ENCODE assay signal across 21 mouse cellular contexts in the genomic region with DNA sequence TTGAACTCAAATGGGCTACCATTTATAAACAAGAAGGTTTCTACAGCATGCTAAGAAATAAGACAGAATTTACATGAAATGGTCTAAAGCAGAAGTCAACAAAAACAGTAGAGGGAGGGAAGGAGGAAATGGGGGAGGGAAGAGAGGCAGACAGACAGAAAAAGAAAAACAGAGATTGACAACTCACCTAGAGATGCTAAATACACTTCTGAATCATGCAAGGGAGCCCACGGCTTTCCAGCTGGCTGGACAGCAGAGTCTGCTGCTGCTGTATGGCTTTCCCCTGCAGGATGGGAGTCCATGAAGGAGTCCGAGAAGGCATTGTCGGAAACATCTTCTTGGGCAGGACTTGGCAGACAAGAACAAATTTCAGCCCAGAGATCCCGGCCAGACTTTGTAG. TPM values are rescaled to one million over a fixed set of nuclear protein-coding genes. Genes with fewer than 3 reads are reported as not detected.
DNase-seq lines count a peak whose midpoint lies in the region; ATAC-seq and TF ChIP-seq lines count a peak whose summit lies in the region.
"Had no signal": no experiment of that assay in that cellular context is flagged by ENCODE, and none has a peak within 500 bp of the region (broad histone marks: within the 10 kb centered on the region; RNA-seq: fewer than 3 reads in every experiment).

No protein-coding gene starts in this region.

- no peaks in the 10 kb centered on the region for H3K27me3 ChIP-seq in heart, embryonic 10.5 days (ENCODE audit: insufficient read depth, poor library complexity, severe bottlenecking)
- H3K27me3 ChIP-seq in heart, adult 2 months (ENCODE audit: control insufficient read depth, insufficient read depth, low read length), result no peaks in the 10 kb centered on the region
- no peaks in the 10 kb centered on the region for H3K27me3 ChIP-seq in liver, embryonic 13.5 days
- H3K27me3 ChIP-seq in liver, embryonic 11.5 days (replicated peaks; ENCODE audit: control insufficient read depth, insufficient read depth, low read length), result no peaks in the 10 kb centered on the region
- peaks cover 4% of the 10 kb centered on the region; the same call in 1 of the 2 replicates for H3K27me3 ChIP-seq in liver, embryonic 15.5 days
- peaks cover 6% of the 10 kb centered on the region; the same call in 1 of the 2 replicates for H3K27me3 ChIP-seq in liver, embryonic 12.5 days (replicated peaks)
- no peaks in the 10 kb centered on the region for H3K27me3 ChIP-seq in midbrain, embryonic 11.5 days (ENCODE audit: control insufficient read depth, insufficient read depth, low read length)
- no peaks in the 10 kb centered on the region for H3K27me3 ChIP-seq in midbrain, embryonic 15.5 days (replicated peaks)
- H3K27me3 ChIP-seq: Patski had no signal

- 89% methylated on average over 4 of the region's 4 CpGs for WGBS in heart, embryonic 10.5 days
- WGBS in heart, adult 2 months, result 91% methylated on average over 4 of the region's 4 CpGs
- 87% methylated on average over 4 of the region's 4 CpGs for WGBS in liver, embryonic 13.5 days (ENCODE audit: insufficient replicate concordance)
- 89% methylated on average over 4 of the region's 4 CpGs for WGBS in liver, embryonic 11.5 days
- 89% methylated on average over 4 of the region's 4 CpGs for WGBS in liver, embryonic 15.5 days (ENCODE audit: insufficient replicate concordance)
- WGBS in liver, embryonic 12.5 days (ENCODE audit: insufficient replicate concordance), result 89% methylated on average over 4 of the region's 4 CpGs
- 92% methylated on average over 4 of the region's 4 CpGs for WGBS in midbrain, embryonic 11.5 days
- 93% methylated on average over 4 of the region's 4 CpGs for WGBS in midbrain, embryonic 15.5 days

- no peak for ATAC-seq in liver, embryonic 13.5 days (ENCODE audit: low read depth)
- ATAC-seq in liver, embryonic 11.5 days (replicated peaks; ENCODE audit: low FRiP score), result no peak
- ATAC-seq in liver, embryonic 15.5 days (ENCODE audit: insufficient read depth), result no peak
- no peak for ATAC-seq in liver, embryonic 12.5 days
- ATAC-seq in midbrain, embryonic 11.5 days (ENCODE audit: low FRiP score), result no peak
- no peak for ATAC-seq in midbrain, embryonic 15.5 days (replicated peaks)
- ATAC-seq: activated CD4-positive, CD25-positive, alpha-beta regulatory T cell, adult 4 months; CD4-positive, CD25-positive, alpha-beta regulatory T cell, adult 4 months; Patski had no signal

- no peak for TF ChIP-seq POLR2A in heart, adult 2 months (IDR thresholded peaks at IDR 0.05; ENCODE audit: insufficient read depth, low read depth, low read length)

- H3K27ac ChIP-seq in heart, embryonic 10.5 days, result no peak overlapping the region
- H3K27ac ChIP-seq in heart, adult 2 months, result no peak overlapping the region
- H3K27ac ChIP-seq in liver, embryonic 13.5 days, result peak overlapping the region; percentile 58
- no peak overlapping the region for H3K27ac ChIP-seq in liver, embryonic 11.5 days (ENCODE audit: low read depth, low read length)
- no peak overlapping the region for H3K27ac ChIP-seq in liver, embryonic 15.5 days (replicated peaks)
- H3K27ac ChIP-seq in liver, embryonic 12.5 days, result no peak overlapping the region
- no peak overlapping the region for H3K27ac ChIP-seq in midbrain, embryonic 11.5 days (ENCODE audit: low read depth, low read length)
- H3K27ac ChIP-seq in midbrain, embryonic 15.5 days, result no peak overlapping the region

- no peaks in the 10 kb centered on the region for H3K9me3 ChIP-seq in heart, embryonic 10.5 days
- H3K9me3 ChIP-seq in liver, embryonic 13.5 days (replicated peaks), result no peaks in the 10 kb centered on the region
- no peaks in the 10 kb centered on the region for H3K9me3 ChIP-seq in liver, embryonic 11.5 days (ENCODE audit: control insufficient read depth, low read length)
- H3K9me3 ChIP-seq in liver, embryonic 15.5 days (replicated peaks), result no peaks in the 10 kb centered on the region
- no peaks in the 10 kb centered on the region for H3K9me3 ChIP-seq in liver, embryonic 12.5 days (replicated peaks)
- no peaks in the 10 kb centered on the region for H3K9me3 ChIP-seq in midbrain, embryonic 11.5 days (ENCODE audit: control insufficient read depth, low read length)
- H3K9me3 ChIP-seq in midbrain, embryonic 15.5 days, result no peaks in the 10 kb centered on the region
- H3K9me3 ChIP-seq: G1E had no signal

- no peak for TF ChIP-seq CTCF in heart, adult 2 months (IDR thresholded peaks at IDR 0.05)

- H3K36me3 ChIP-seq in heart, embryonic 10.5 days, result peaks cover 21% of the 10 kb centered on the region
- peaks cover 3% of the 10 kb centered on the region; the same call in 1 of the 2 replicates for H3K36me3 ChIP-seq in heart, adult 2 months (ENCODE audit: control insufficient read depth, insufficient read depth, low read length)
- peaks cover 23% of the 10 kb centered on the region for H3K36me3 ChIP-seq in liver, embryonic 13.5 days
- peaks cover 6% of the 10 kb centered on the region for H3K36me3 ChIP-seq in liver, embryonic 11.5 days (ENCODE audit: control insufficient read depth, insufficient read depth, low read length)
- H3K36me3 ChIP-seq in liver, embryonic 15.5 days (replicated peaks), result peaks cover 29% of the 10 kb centered on the region
- peaks cover 45% of the 10 kb centered on the region for H3K36me3 ChIP-seq in liver, embryonic 12.5 days
- peaks cover under 1% of the 10 kb centered on the region; the same call in 1 of the 2 replicates for H3K36me3 ChIP-seq in midbrain, embryonic 11.5 days (ENCODE audit: control insufficient read depth, insufficient read depth, low read length)
- H3K36me3 ChIP-seq in midbrain, embryonic 15.5 days (replicated peaks), result peaks cover 8% of the 10 kb centered on the region; the same call in 1 of the 2 replicates

- no peak overlapping the region for H3K4me3 ChIP-seq in heart, embryonic 10.5 days
- H3K4me3 ChIP-seq in heart, adult 2 months, result no peak overlapping the region
- no peak overlapping the region for H3K4me3 ChIP-seq in liver, embryonic 13.5 days (replicated peaks)
- no peak overlapping the region for H3K4me3 ChIP-seq in liver, embryonic 11.5 days (ENCODE audit: low read depth, low read length)
- H3K4me3 ChIP-seq in liver, embryonic 15.5 days (replicated peaks), result no peak overlapping the region
- no peak overlapping the region for H3K4me3 ChIP-seq in liver, embryonic 12.5 days
- no peak overlapping the region for H3K4me3 ChIP-seq in midbrain, embryonic 11.5 days (ENCODE audit: low read depth, low read length)
- no peak overlapping the region for H3K4me3 ChIP-seq in midbrain, embryonic 15.5 days

- no peaks in the 10 kb centered on the region for H3K79me2 ChIP-seq in heart, adult 2 months (replicated peaks; ENCODE audit: control insufficient read depth, insufficient read depth, low read length)

- peak overlapping the region; percentile 89; the same call in 1 of the 2 replicates for H3K4me2 ChIP-seq in liver, embryonic 13.5 days
- no peak overlapping the region for H3K4me2 ChIP-seq in liver, embryonic 11.5 days
- H3K4me2 ChIP-seq in liver, embryonic 15.5 days, result 0 out of 2 replicates have a peak overlapping the region, but pooled peaks have one; percentile 3
- H3K4me2 ChIP-seq in liver, embryonic 12.5 days, result no peak overlapping the region
- H3K4me2 ChIP-seq in midbrain, embryonic 11.5 days, result no peak overlapping the region
- no peak overlapping the region for H3K4me2 ChIP-seq in midbrain, embryonic 15.5 days

- peak; percentile 56 for DNase-seq in heart, embryonic 10.5 days (ENCODE audit: low spot score)
- no peak for DNase-seq in heart, adult 2 months
- DNase-seq in liver, embryonic 13.5 days, result no peak
- no peak for DNase-seq in liver, embryonic 11.5 days (ENCODE audit: low spot score)
- peak; percentile 51 for DNase-seq in midbrain, embryonic 11.5 days (ENCODE audit: low spot score, missing footprints)
- DNase-seq: adrenal gland, adult 2 months; adrenal gland, adult 8-10 months; adrenal gland, postnatal 10 days; adrenal gland, postnatal 14 days; adrenal gland, postnatal 25 days; adrenal gland, postnatal 36 days; B cell, adult 2 months; cerebellum, adult 11 months; cerebellum, adult 11-12 months had no signal

- H3K9ac ChIP-seq in heart, adult 2 months (ENCODE audit: low read depth, low read length), result no peak overlapping the region
- 0 out of 2 replicates have a peak overlapping the region, but pooled peaks have one; percentile 8 for H3K9ac ChIP-seq in liver, embryonic 13.5 days
- no peak overlapping the region for H3K9ac ChIP-seq in liver, embryonic 11.5 days (ENCODE audit: low read depth, low read length)
- H3K9ac ChIP-seq in liver, embryonic 15.5 days, result no peak overlapping the region
- H3K9ac ChIP-seq in liver, embryonic 12.5 days, result no peak overlapping the region
- H3K9ac ChIP-seq in midbrain, embryonic 11.5 days (ENCODE audit: low read length), result no peak overlapping the region
- no peak overlapping the region for H3K9ac ChIP-seq in midbrain, embryonic 15.5 days

- TF ChIP-seq EP300 in heart, adult 2 months (IDR thresholded peaks at IDR 0.05; ENCODE audit: insufficient read depth, low read depth, low read length), result no peak

- H3K4me1 ChIP-seq in heart, embryonic 10.5 days, result peaks cover 8% of the 10 kb centered on the region
- H3K4me1 ChIP-seq in heart, adult 2 months (ENCODE audit: control insufficient read depth, insufficient read depth, low read length), result peaks cover 4% of the 10 kb centered on the region
- H3K4me1 ChIP-seq in liver, embryonic 13.5 days (replicated peaks), result peaks cover 60% of the 10 kb centered on the region
- peaks cover 11% of the 10 kb centered on the region; the same call in 1 of the 2 replicates for H3K4me1 ChIP-seq in liver, embryonic 11.5 days (replicated peaks; ENCODE audit: control insufficient read depth, insufficient read depth, low read length)
- H3K4me1 ChIP-seq in liver, embryonic 15.5 days (replicated peaks), result peaks cover 58% of the 10 kb centered on the region
- peaks cover 65% of the 10 kb centered on the region for H3K4me1 ChIP-seq in liver, embryonic 12.5 days
- peaks cover 5% of the 10 kb centered on the region; the same call in 1 of the 2 replicates for H3K4me1 ChIP-seq in midbrain, embryonic 11.5 days (ENCODE audit: control insufficient read depth, insufficient read depth, low read length)
- peaks cover 16% of the 10 kb centered on the region for H3K4me1 ChIP-seq in midbrain, embryonic 15.5 days

- intact Hi-C loops in heart, adult 2 months (cut with DNase I), result no loop called here

RNA-seq across cellular contexts. Expression of gene Ccdc32, which starts 2.2 kb away (rescaled TPM):
- polyA plus RNA-seq in heart, embryonic 10.5 days (2016; fragmentation: Nextera tagmentation; extraction: Ambion mirVana), result 16.3 and 18.5 TPM in 2 replicates
- total RNA-seq in heart, adult 2 months (2021), result 10 to 100 TPM in 1 of 2 experiments, 1 to 10 TPM in 1; 9.7 to 10.9 TPM
- polyA plus RNA-seq in heart, adult 2 months (2012; rRNA removed), result 5.2 and 10.8 TPM in 2 replicates
- polyA plus RNA-seq in liver, embryonic 13.5 days (2015; fragmentation: Nextera tagmentation; extraction: Ambion mirVana), result 16.0 and 19.3 TPM in 2 replicates
- polyA plus RNA-seq in liver, embryonic 11.5 days (2014; fragmentation: Nextera tagmentation; extraction: Ambion mirVana), result 24.8 and 26.5 TPM in 2 replicates
- 12.3 and 12.4 TPM in 2 replicates for polyA plus RNA-seq in liver, embryonic 15.5 days (2015; fragmentation: Nextera tagmentation; extraction: Ambion mirVana)
- polyA plus RNA-seq in liver, embryonic 12.5 days (2016; fragmentation: Nextera tagmentation; extraction: Ambion mirVana), result 17.5 and 19.2 TPM in 2 replicates
- 25.0 and 25.6 TPM in 2 replicates for polyA plus RNA-seq in midbrain, embryonic 11.5 days (2014; fragmentation: Nextera tagmentation; extraction: Ambion mirVana)
- 37.1 and 38.5 TPM in 2 replicates for polyA plus RNA-seq in midbrain, embryonic 15.5 days (2015; fragmentation: Nextera tagmentation; extraction: Ambion mirVana)

RNA-seq across cellular contexts. Expression of gene Rpusd2, which starts 7.6 kb away (rescaled TPM):
- polyA plus RNA-seq in heart, embryonic 10.5 days (2016; fragmentation: Nextera tagmentation; extraction: Ambion mirVana), result 5.1 and 6.2 TPM in 2 replicates
- 1 to 10 TPM; 4.1 to 5.1 TPM for total RNA-seq in heart, adult 2 months (2021)
- polyA plus RNA-seq in heart, adult 2 months (2012; rRNA removed), result 3.4 and 5.7 TPM in 2 replicates
- polyA plus RNA-seq in liver, embryonic 13.5 days (2015; fragmentation: Nextera tagmentation; extraction: Ambion mirVana), result 4.5 and 4.8 TPM in 2 replicates
- polyA plus RNA-seq in liver, embryonic 11.5 days (2014; fragmentation: Nextera tagmentation; extraction: Ambion mirVana), result 7.4 and 7.7 TPM in 2 replicates
- 2.6 and 2.8 TPM in 2 replicates for polyA plus RNA-seq in liver, embryonic 15.5 days (2015; fragmentation: Nextera tagmentation; extraction: Ambion mirVana)
- polyA plus RNA-seq in liver, embryonic 12.5 days (2016; fragmentation: Nextera tagmentation; extraction: Ambion mirVana), result 5.9 and 6.5 TPM in 2 replicates
- 7.4 and 7.9 TPM in 2 replicates for polyA plus RNA-seq in midbrain, embryonic 11.5 days (2014; fragmentation: Nextera tagmentation; extraction: Ambion mirVana)
- polyA plus RNA-seq in midbrain, embryonic 15.5 days (2015; fragmentation: Nextera tagmentation; extraction: Ambion mirVana), result 4.6 and 4.9 TPM in 2 replicates

RNA-seq across cellular contexts. Expression of gene Knl1, which starts 20.0 kb away (rescaled TPM):
- polyA plus RNA-seq in heart, embryonic 10.5 days (2016; fragmentation: Nextera tagmentation; extraction: Ambion mirVana), result 36.1 and 36.3 TPM in 2 replicates
- under 1 TPM; 0.39 to 0.48 TPM for total RNA-seq in heart, adult 2 months (2021)
- polyA plus RNA-seq in heart, adult 2 months (2012; rRNA removed), result 0.02 and 0.06 TPM in 2 replicates
- polyA plus RNA-seq in liver, embryonic 13.5 days (2015; fragmentation: Nextera tagmentation; extraction: Ambion mirVana), result 70.0 and 87.7 TPM in 2 replicates
- 60.7 and 64.8 TPM in 2 replicates for polyA plus RNA-seq in liver, embryonic 11.5 days (2014; fragmentation: Nextera tagmentation; extraction: Ambion mirVana)
- 55.2 and 59.3 TPM in 2 replicates for polyA plus RNA-seq in liver, embryonic 15.5 days (2015; fragmentation: Nextera tagmentation; extraction: Ambion mirVana)
- polyA plus RNA-seq in liver, embryonic 12.5 days (2016; fragmentation: Nextera tagmentation; extraction: Ambion mirVana), result 72.9 and 78.2 TPM in 2 replicates
- polyA plus RNA-seq in midbrain, embryonic 11.5 days (2014; fragmentation: Nextera tagmentation; extraction: Ambion mirVana), result 45.5 and 46.4 TPM in 2 replicates
- 5.9 and 7.2 TPM in 2 replicates for polyA plus RNA-seq in midbrain, embryonic 15.5 days (2015; fragmentation: Nextera tagmentation; extraction: Ambion mirVana)

Comparison
In these comparisons a context has a peak if more than half of its experiments do, and no peak if none do; other contexts are left out.
1. DNase-seq: peak in heart, embryonic 10.5 days (single experiment) and midbrain, embryonic 11.5 days (single experiment); none in heart, adult 2 months (0 of 2), liver, embryonic 13.5 days (single experiment) and liver, embryonic 11.5 days (single experiment).
2. H3K4me2 ChIP-seq: peak in liver, embryonic 13.5 days (single experiment) and liver, embryonic 15.5 days (single experiment); none in liver, embryonic 11.5 days (single experiment), liver, embryonic 12.5 days (single experiment), midbrain, embryonic 11.5 days (single experiment) and midbrain, embryonic 15.5 days (single experiment).